Mouse (Mus musculus): ENCODE data around the gene Cd59b. TPM values are rescaled to one million over a fixed set of nuclear protein-coding genes. Genes with fewer than 3 reads are reported as not detected.
A peak's percentile ranks its signal among the peaks of the same experiment; 100 is the strongest.

The Cd59b gene
- total RNA-seq, 1 experiment from 2014 or later = not detected

DNA sequence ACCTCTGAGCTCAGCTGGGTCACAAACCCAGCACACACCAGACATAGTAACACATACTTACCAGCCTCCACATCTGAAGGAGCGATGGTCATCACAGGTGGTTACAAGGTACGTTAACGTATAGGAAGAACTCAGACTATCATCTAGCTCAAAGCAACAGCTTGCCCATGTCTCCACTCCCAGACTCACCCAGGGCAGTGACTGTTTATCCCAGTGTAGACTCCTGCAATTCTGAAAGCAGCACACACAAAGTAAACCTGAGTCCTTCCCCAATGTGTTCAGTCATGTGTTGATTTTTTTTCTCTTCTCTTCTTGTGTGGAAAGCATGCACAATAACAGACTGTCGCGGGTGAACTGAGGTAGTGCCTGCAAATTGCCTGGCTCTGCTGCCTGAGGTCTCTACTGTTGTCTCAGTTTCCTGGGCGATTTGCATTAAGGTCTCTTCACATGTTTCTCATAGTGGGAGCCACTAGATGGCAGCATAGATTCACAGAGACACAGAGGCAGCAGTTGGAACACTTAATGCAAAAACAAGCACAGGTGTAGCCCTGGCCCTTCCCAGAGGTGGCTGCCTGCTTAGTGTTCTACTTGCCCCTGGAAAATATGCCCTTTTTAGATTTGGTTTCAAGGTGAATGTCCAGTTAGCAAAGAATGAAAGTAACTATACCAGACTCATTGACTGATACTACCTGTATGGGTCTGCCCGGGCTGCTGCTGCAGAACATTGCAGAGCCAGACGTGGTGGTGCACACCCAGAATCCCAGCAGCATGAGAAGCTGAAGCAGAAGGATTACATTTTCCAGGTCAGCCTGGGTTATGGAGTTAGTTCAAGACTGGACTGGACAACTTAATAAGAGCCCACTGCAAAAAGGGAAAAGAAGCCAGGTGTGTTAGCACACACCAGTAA lies 64.8 kb downstream of the Cd59b start:
- ATAC-seq (ENCODE audit: extremely low read depth, insufficient number of reproducible peaks, low FRiP score, poor library complexity, severe bottlenecking) = peak; percentile 51

GRCm38 (mm10) chr2:104135920-104136319 lies 66.3 kb downstream of the Cd59b start:
- ATAC-seq (ENCODE audit: extremely low read depth, insufficient number of reproducible peaks, low FRiP score, poor library complexity, severe bottlenecking) = no peak

Other genes with a start within 250 kb of the Cd59b start
- 134 and 151 TPM in 2 replicates for gene Lmo2, start 111.9 kb upstream of the Cd59b start, total RNA-seq (2017)
- 45.3 and 46.8 TPM in 2 replicates for gene Fbxo3, start 42.1 kb upstream of the Cd59b start, total RNA-seq (2017)
- gene 4931422A03Rik, start 41.5 kb upstream of the Cd59b start, total RNA-seq (2017) = not detected in 2 replicates
- 1.0 and 1.6 TPM in 2 replicates for gene Gm10912, start 4.0 kb upstream of the Cd59b start, total RNA-seq (2017)
- not detected in 2 replicates for gene Gm10799, start 1.3 kb upstream of the Cd59b start, total RNA-seq (2017)
- 0.58 and 1.6 TPM in 2 replicates for gene Cd59a, start 26.0 kb downstream of the Cd59b start, total RNA-seq (2017)
- gene A930018P22Rik, start 52.9 kb downstream of the Cd59b start, total RNA-seq (2017) = not detected in 2 replicates